Mouse (Mus musculus): ENCODE results near the gene Dcun1d1. TPM values are rescaled to one million over a fixed set of nuclear protein-coding genes. Genes with fewer than 3 reads are reported as not detected.

Dcun1d1 gene
- polyA plus RNA-seq, 1 experiment, result 11.6 TPM

- TF ChIP-seq GATA1 (IDR thresholded peaks at IDR 0.05; ENCODE audit: low read length), result no peak
Observed at GRCm38 (mm10) chr3:35899109-35899508, 38.1 kb downstream of the Dcun1d1 start.

GRCm38 (mm10) chr3:35897900-35898299 lies 39.3 kb downstream of the Dcun1d1 start:
- TF ChIP-seq GATA1 (IDR thresholded peaks at IDR 0.05; ENCODE audit: low read length), result no peak

DNA sequence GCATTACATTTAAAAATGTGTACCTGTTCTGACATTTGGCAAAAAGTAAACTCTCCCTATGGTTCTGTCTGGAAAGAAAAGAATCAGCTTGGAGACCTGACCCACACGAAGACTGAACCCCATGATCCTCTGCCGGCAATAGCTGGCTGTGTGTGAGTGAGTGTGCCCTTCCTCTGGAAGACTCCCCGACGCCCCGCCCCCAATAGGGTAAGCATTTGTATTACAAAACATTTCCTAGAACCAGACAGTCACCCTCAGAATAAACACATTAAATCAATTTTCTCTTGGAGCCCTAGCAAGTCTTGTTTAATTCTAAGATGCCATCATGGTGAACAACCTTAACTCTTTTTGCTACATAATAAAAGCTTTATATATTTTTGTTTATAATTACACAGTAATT lies 44.1 kb downstream of the Dcun1d1 start:
- no peak for TF ChIP-seq GATA1 (IDR thresholded peaks at IDR 0.05; ENCODE audit: low read length)

DNA sequence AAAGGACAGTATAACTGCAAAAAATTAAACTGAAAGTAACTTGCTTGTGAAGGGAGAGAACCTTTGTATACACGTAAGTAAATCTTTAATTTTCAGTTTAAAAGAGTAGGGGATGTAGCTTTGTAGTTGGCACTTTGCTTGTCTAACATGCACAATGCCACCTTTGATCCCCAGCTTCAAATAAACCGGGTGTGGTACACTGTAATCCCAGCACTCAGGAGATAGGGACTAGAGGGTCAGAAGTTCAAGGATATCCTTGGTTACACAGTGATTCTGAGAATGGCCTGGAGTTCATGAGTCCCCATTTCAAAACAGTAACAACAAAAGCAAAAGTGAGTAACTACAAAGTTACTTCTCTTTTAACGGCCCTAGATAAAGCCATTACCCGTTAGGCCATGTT lies 46.1 kb downstream of the Dcun1d1 start:
- TF ChIP-seq GATA1 (IDR thresholded peaks at IDR 0.05; ENCODE audit: low read length), result no peak

- TF ChIP-seq GATA1 (IDR thresholded peaks at IDR 0.05; ENCODE audit: low read length), result no peak
Observed at GRCm38 (mm10) chr3:35889531-35889930, 47.7 kb downstream of the Dcun1d1 start.

DNA sequence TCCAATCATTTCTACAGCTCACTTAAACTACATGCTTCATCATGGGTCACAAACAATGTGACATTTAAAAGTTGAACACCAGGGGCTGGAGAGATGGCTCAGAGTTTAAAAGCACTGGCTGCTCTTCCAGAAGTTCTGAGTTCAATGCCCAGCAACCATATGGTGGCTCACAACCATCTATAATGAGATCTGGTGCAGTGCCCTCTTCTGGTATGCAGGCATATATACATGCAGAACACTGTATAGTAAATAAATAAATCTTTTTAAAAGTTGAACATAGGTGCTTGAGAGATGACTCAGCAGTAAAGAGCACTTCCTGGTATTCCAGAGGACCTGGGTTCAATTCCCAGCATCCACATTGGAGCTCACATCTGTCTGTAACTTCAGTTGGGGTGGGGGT lies 54.0 kb downstream of the Dcun1d1 start:
- no peak for TF ChIP-seq GATA1 (IDR thresholded peaks at IDR 0.05; ENCODE audit: low read length)

DNA sequence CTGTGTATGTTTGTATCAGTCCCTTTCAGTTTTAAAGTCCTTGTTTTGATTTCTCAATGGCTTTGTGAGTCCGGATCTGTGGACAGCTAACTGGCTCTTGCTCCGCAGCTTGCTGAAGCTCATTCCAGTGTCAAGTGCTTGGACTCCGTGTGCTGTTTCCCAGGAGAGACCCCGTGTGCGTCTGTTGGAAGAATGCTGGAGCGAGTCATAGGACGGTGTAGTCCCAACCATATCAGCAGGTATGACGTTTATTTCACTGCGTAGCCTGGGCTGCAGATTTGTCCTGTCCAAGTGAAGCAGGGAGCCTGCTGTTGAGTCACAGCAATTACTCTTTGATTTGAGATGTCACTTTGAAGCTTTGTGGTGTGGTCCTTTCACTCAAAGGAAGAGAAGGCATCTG lies 87.9 kb downstream of the Dcun1d1 start:
- no peak for TF ChIP-seq GATA1 (IDR thresholded peaks at IDR 0.05; ENCODE audit: low read length)

Other genes starting within 250 kb of the Dcun1d1 start
- gene Atp11b, start 183.3 kb downstream of the Dcun1d1 start, polyA plus RNA-seq (2012), result 23.1 and 34.9 TPM in 2 replicates
- 2.1 and 2.2 TPM in 2 replicates for gene Mccc1, start 63.2 kb upstream of the Dcun1d1 start, polyA plus RNA-seq (2012)
- not detected in 2 replicates for gene Ccdc144b, start 116.1 kb upstream of the Dcun1d1 start, polyA plus RNA-seq (2012)
- 22.6 and 32.4 TPM in 2 replicates for gene Acad9, start 128.5 kb upstream of the Dcun1d1 start, polyA plus RNA-seq (2012)
- 0.41 and 0.49 TPM in 2 replicates for gene D3Ertd254e, start 213.6 kb upstream of the Dcun1d1 start, polyA plus RNA-seq (2012)

All from G1E-ER4 (cell line).